Mouse (Mus musculus) cerebellum, postnatal 4 days (tissue): ENCODE results near the gene Hypk.

Source experiments
- DNase-seq, 2 experiments: peaks; one replicate each; pipeline ENCODE4 v3.0.0; 2022; ENCODE audit warnings: low spot score in 2 of 2, mixed read lengths in 1 of 2

The Hypk gene

DNA sequence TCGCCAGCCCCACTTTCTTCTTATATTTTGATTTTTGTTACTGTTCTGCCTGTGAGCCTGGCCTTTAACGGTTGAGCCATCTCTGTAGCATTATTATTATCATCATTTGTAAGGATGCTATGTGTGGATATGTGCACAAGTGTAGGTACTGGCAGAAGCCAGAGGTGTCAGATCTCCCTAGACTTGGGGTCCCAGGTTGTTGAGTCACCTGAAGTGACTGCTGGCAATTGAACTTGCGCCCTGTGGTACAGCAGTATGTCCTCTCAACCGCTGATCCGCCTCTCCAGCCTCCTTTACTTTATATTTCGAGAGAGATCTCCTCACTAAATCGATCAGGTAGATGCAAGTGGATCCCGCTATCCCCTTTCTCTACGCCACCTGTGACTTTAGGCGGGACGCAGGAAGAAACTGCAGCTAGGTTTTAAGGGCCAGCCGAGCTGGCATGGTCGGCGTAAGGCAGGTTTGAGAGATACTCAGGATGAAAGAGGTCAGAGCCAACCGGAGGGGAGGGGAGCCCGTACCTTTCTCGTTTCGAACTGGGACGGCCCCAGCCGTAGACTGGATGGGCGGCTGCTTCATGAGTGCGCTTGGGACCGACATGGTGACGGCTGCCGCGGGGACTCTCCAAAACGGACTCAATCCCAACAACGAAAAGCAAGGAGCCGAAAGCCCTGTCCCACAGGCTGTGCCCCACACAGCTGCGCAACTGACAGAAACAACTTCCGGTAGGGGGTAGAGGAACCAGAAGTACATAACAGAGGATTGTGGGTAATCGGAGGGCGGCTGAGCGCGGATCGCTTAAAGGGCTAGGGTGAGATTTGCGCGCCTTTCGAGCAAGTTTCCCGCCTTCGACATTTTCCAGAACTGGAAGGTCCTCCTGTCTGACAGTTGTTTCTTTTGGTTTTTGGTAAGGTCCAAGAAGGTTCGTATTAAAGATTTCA, 53.1 kb downstream of the Hypk start, which contains the start of the genes Mfap1a and Wdr76:
Mfap1a (minus strand) TSS at position 724 of the 941 bp plus-strand sequence.
Wdr76 (plus strand) TSS at position 782 of the 941 bp plus-strand sequence.
- DNase-seq, result peak; percentile 57 to 71

GRCm38 (mm10) chr2:121507173-121507950, 54.3 kb downstream of the Hypk start:
- DNase-seq, result no peak

GRCm38 (mm10) chr2:121507951-121508330, 54.9 kb downstream of the Hypk start:
- no peak for DNase-seq
